Mouse (Mus musculus) CH12.LX (cell line): ENCODE measurements around the gene Irf8. TPM values are rescaled to one million over a fixed set of nuclear protein-coding genes. Genes with fewer than 3 reads are reported as not detected.

Experiments used
- DNase-seq: peaks from one replicate; pipeline ENCODE4 v3.0.0-alpha.2; 2013; ENCODE audit errors: extremely low read depth
- H3K27ac ChIP-seq: 2 replicates; pipeline ENCODE4 v1.5.1; 2012; ENCODE audit warnings: low read depth, mild to moderate bottlenecking, control low read depth, moderate library complexity; ENCODE audit not compliant: insufficient read depth
- H3K27me3 ChIP-seq: replicated peaks from 2 replicates; pipeline ENCODE3; 2012; ENCODE audit warnings: inconsistent platforms
- H3K36me3 ChIP-seq, 2 experiments: replicated peaks in 1 of 2; 2 replicates each; pipeline versions ENCODE3 to v1.6.1; 2012; ENCODE audit warnings: inconsistent platforms in 1 of 2, low read length in 1 of 2, mild to moderate bottlenecking in 1 of 2, mixed read lengths in 1 of 2, moderate library complexity in 1 of 2; ENCODE audit not compliant: control insufficient read depth in 1 of 2, insufficient read depth in 1 of 2
- H3K4me1 ChIP-seq, 2 experiments: 2 replicates each; pipeline ENCODE4 v1.6.1; 2012; ENCODE audit warnings: inconsistent platforms in 1 of 2, moderate library complexity in 1 of 2; ENCODE audit not compliant: insufficient read depth in 2 of 2, control insufficient read depth in 1 of 2
- H3K4me2 ChIP-seq: 2 replicates; pipeline ENCODE4 v1.6.1; 2012; ENCODE audit warnings: low read depth, mild to moderate bottlenecking, control low read depth; ENCODE audit not compliant: poor library complexity, insufficient read depth, severe bottlenecking
- H3K4me3 ChIP-seq, 3 experiments: fragments of 150-350 bp in 1 of 3; sonication (generic) in 1 of 3; replicated peaks in 1 of 3; 2 replicates each; pipeline versions ENCODE3 to v1.5.1; 2011 to 2012; ENCODE audit warnings: low read depth in 2 of 3, low read length in 2 of 3, mild to moderate bottlenecking in 2 of 3, moderate library complexity in 2 of 3, control low read depth in 1 of 3, improper control_type of control experiment in 1 of 3, inconsistent platforms in 1 of 3, mixed read lengths in 1 of 3; ENCODE audit not compliant: poor library complexity in 1 of 3
- H3K79me2 ChIP-seq: replicated peaks from 2 replicates; pipeline ENCODE4 v1.6.1; 2012; ENCODE audit warnings: mild to moderate bottlenecking, moderate library complexity; ENCODE audit not compliant: control insufficient read depth, poor library complexity, insufficient read depth, severe bottlenecking; ENCODE audit errors: extremely low read depth
- H3K9ac ChIP-seq: 2 replicates; pipeline ENCODE4 v1.6.1; 2012; ENCODE audit warnings: low read depth, mild to moderate bottlenecking, control low read depth, moderate library complexity; ENCODE audit not compliant: insufficient read depth
- H3K9me3 ChIP-seq: replicated peaks from 2 replicates; pipeline ENCODE3; 2012; ENCODE audit warnings: low read length, inconsistent platforms, mixed read lengths
- CHD1 ChIP-seq: IDR thresholded peaks from 2 replicates; pipeline ENCODE4 v1.6.1; 2012; ENCODE audit warnings: low read depth, low read length, improper control_type of control experiment, inconsistent platforms
- CHD2 ChIP-seq: IDR thresholded peaks from 2 replicates; pipeline ENCODE4 v1.6.1; 2011; ENCODE audit warnings: low read length, improper control_type of control experiment
- E2F4 ChIP-seq: IDR thresholded peaks from 2 replicates; pipeline ENCODE4 v1.6.1; 2011; ENCODE audit warnings: low read depth, low read length, improper control_type of control experiment; ENCODE audit not compliant: insufficient replicate concordance
- ELF1 ChIP-seq: IDR thresholded peaks from 2 replicates; pipeline ENCODE4 v1.6.1; 2014; ENCODE audit warnings: low read depth, mild to moderate bottlenecking, inconsistent platforms, low read length, improper control_type of control experiment
- EP300 ChIP-seq: IDR thresholded peaks from 2 replicates; pipeline ENCODE4 v1.6.1; 2011; ENCODE audit warnings: low read length, improper control_type of control experiment
- ETS1 ChIP-seq: conservative IDR thresholded peaks from 2 replicates; pipeline ENCODE4 v1.6.1; 2012; ENCODE audit warnings: low read depth, mild to moderate bottlenecking, inconsistent platforms, low read length, improper control_type of control experiment, moderate library complexity
- HCFC1 ChIP-seq: IDR thresholded peaks from 2 replicates; pipeline ENCODE4 v1.6.1; 2012; ENCODE audit warnings: low read depth, mild to moderate bottlenecking, inconsistent platforms, low read length, improper control_type of control experiment
- JUND ChIP-seq: conservative IDR thresholded peaks from 2 replicates; pipeline ENCODE4 v1.6.1; 2011; ENCODE audit warnings: low read depth, low read length, improper control_type of control experiment
- KAT2A ChIP-seq: IDR thresholded peaks from 2 replicates; pipeline ENCODE4 v1.6.1; 2012; ENCODE audit warnings: low read length, improper control_type of control experiment, inconsistent platforms; ENCODE audit not compliant: insufficient replicate concordance
- MEF2A ChIP-seq: IDR thresholded peaks from 2 replicates; pipeline ENCODE4 v1.6.1; 2014; ENCODE audit warnings: low read depth, mild to moderate bottlenecking, inconsistent platforms, low read length, improper control_type of control experiment, borderline replicate concordance
- MXI1 ChIP-seq: IDR thresholded peaks from 2 replicates; pipeline ENCODE4 v1.6.1; 2011; ENCODE audit warnings: mild to moderate bottlenecking, low read depth, low read length, improper control_type of control experiment
- MYC ChIP-seq: IDR thresholded peaks from 2 replicates; pipeline ENCODE4 v1.6.1; 2011; ENCODE audit warnings: low read depth, mild to moderate bottlenecking, improper control_type of control experiment, low read length
- NELFE ChIP-seq: IDR thresholded peaks from 2 replicates; pipeline ENCODE4 v1.6.1; 2011; ENCODE audit warnings: low read depth, low read length, improper control_type of control experiment
- RAD21 ChIP-seq: IDR thresholded peaks from 2 replicates; pipeline ENCODE4 v1.6.1; 2011; ENCODE audit warnings: low read depth, mild to moderate bottlenecking, low read length, improper control_type of control experiment, moderate library complexity
- RCOR1 ChIP-seq: conservative IDR thresholded peaks from 2 replicates; pipeline ENCODE4 v1.6.1; 2012; ENCODE audit warnings: low read depth, mild to moderate bottlenecking, inconsistent platforms, low read length, improper control_type of control experiment
- SIN3A ChIP-seq: IDR thresholded peaks from 2 replicates; pipeline ENCODE4 v1.6.1; 2012; ENCODE audit warnings: low read length, improper control_type of control experiment, inconsistent platforms
- SMC3 ChIP-seq: IDR thresholded peaks from 2 replicates; pipeline ENCODE4 v1.6.1; 2011; ENCODE audit warnings: low read depth, low read length, improper control_type of control experiment
- UBTF ChIP-seq: IDR thresholded peaks from 2 replicates; pipeline ENCODE4 v1.6.1; 2012; ENCODE audit warnings: low read depth, mild to moderate bottlenecking, inconsistent platforms, low read length, improper control_type of control experiment, moderate library complexity
- USF1 ChIP-seq: IDR thresholded peaks from 2 replicates; pipeline ENCODE4 v1.6.1; 2014; ENCODE audit warnings: low read depth, mild to moderate bottlenecking, inconsistent platforms, low read length, improper control_type of control experiment
- USF2 ChIP-seq: conservative IDR thresholded peaks from 2 replicates; pipeline ENCODE4 v1.6.1; 2011; ENCODE audit warnings: low read depth, low read length, improper control_type of control experiment
- ZC3H11A ChIP-seq: IDR thresholded peaks from 2 replicates; pipeline ENCODE4 v1.6.1; 2012; ENCODE audit warnings: low read depth, mild to moderate bottlenecking, inconsistent platforms, low read length, improper control_type of control experiment
- ZKSCAN1 ChIP-seq: IDR thresholded peaks from 2 replicates; pipeline ENCODE4 v1.6.1; 2012; ENCODE audit warnings: low read depth, inconsistent platforms, low read length, improper control_type of control experiment, borderline replicate concordance
- dilution Hi-C: fragments of 300-500 bp; cut with MboI; formaldehyde crosslinking; loops from 2 replicates; pipeline ENCODE4 v1.14.3; 2020; ENCODE audit warnings: low sequenced_read_pairs; ENCODE audit not compliant: extremely low pct_unique_long_range_greater_than_20kb, extremely low pct_ligation_motif_present
- in situ Hi-C: fragments of 300-500 bp; cut with MboI; formaldehyde crosslinking; loops from 3 replicates; pipeline ENCODE4 v1.14.3; 2019; ENCODE audit warnings: low sequenced_read_pairs, low pct_ligation_motif_present, low pct_unique_long_range_greater_than_20kb, mixed read lengths
- polyA plus RNA-seq: library from polyadenylated mRNA; unstranded; fragments of >175 nt; gene quantifications from 2 replicates; pipeline ENCODE4 v1.2.1, GENCODE M21; 2012; ENCODE audit warnings: low read depth; ENCODE audit not compliant: insufficient read length
- total RNA-seq, 2 experiments: library from RNA; depleted of rRNA; stranded (reverse); fragments of 300-350 nt in 1 of 2; fragments of >200 nt in 1 of 2; gene quantifications; 2 replicates each; pipeline ENCODE4 v1.2.3; 2012 to 2014

Gene Irf8
- total and polyA plus RNA-seq, 3 experiments: 13.3 to 34.3 (median 17.7) TPM

GRCm38 (mm10) chr8:120745226-120745625 lies 9.1 kb downstream of the Irf8 start:
- no peaks in the 10 kb centered on the region for H3K27me3 ChIP-seq
- TF ChIP-seq RCOR1 (no peak), USF1 (no peak), KAT2A (no peak), UBTF (no peak), ETS1 (no peak), ELF1 (no peak), HCFC1 (no peak), JUND (no peak), MYC (no peak), ZKSCAN1 (no peak), ZC3H11A (no peak), CHD2 (no peak), SMC3 (no peak), E2F4 (no peak), RAD21 (no peak), NELFE (no peak)
- TF ChIP-seq, all 38 proteins: peak for 0
- H3K9ac ChIP-seq: no peak overlapping the region
- no peak overlapping the region for H3K4me3 ChIP-seq
- peak overlapping the region; percentile 65; the same call in 1 of the 2 replicates for H3K27ac ChIP-seq
- dilution Hi-C loops (no loop called here), in situ Hi-C loops (no loop called here)
- H3K4me2 ChIP-seq: no peak overlapping the region
- H3K36me3 ChIP-seq: peaks cover 26 to 80% of the 10 kb centered on the region in 2 experiments
- no peak for DNase-seq
- H3K9me3 ChIP-seq: no peaks in the 10 kb centered on the region
- H3K4me1 ChIP-seq: peaks cover 57 to 89% of the 10 kb centered on the region in 2 experiments
- no peaks in the 10 kb centered on the region for H3K79me2 ChIP-seq

- H3K9me3 ChIP-seq: no peaks in the 10 kb centered on the region
- no peak overlapping the region for H3K4me2 ChIP-seq
- H3K27me3 ChIP-seq: no peaks in the 10 kb centered on the region
- peaks cover 20 to 80% of the 10 kb centered on the region in 2 experiments for H3K36me3 ChIP-seq
- H3K9ac ChIP-seq: no peak overlapping the region
- no peak overlapping the region for H3K4me3 ChIP-seq
- dilution Hi-C loops: no loop called here
- peaks cover 51 to 88% of the 10 kb centered on the region in 2 experiments for H3K4me1 ChIP-seq
- H3K27ac ChIP-seq: peak overlapping the region; percentile 65; the same call in 1 of the 2 replicates
- H3K79me2 ChIP-seq: no peaks in the 10 kb centered on the region
- peak; percentile 26 for DNase-seq
- in situ Hi-C loops: no loop called here
- TF ChIP-seq MXI1: no peak
- no peak for TF ChIP-seq USF2
- no peak; the same call in 1 of the 2 replicates for TF ChIP-seq ETS1
- peak; percentile 47; the same call in 1 of the 2 replicates for TF ChIP-seq MEF2A
- TF ChIP-seq EP300: peak; percentile 44; the same call in 1 of the 2 replicates
- TF ChIP-seq CHD1: no peak
- no peak for TF ChIP-seq SIN3A
Observed at GRCm38 (mm10) chr8:120746007-120746701, 10.0 kb downstream of the Irf8 start.
